Mouse (Mus musculus) testis, adult 2 months (tissue): Measurements from ENCODE around the gene Pld2.

Experiments used
- CTCF ChIP-seq: fragments of 200-500 bp; IDR thresholded peaks from 2 replicates; pipeline ENCODE4 v1.5.1; 2012; ENCODE audit warnings: low read depth, mild to moderate bottlenecking, inconsistent platforms, low read length, moderate library complexity; ENCODE audit not compliant: control insufficient read depth, insufficient read depth, insufficient replicate concordance
- POLR2A ChIP-seq: fragments of 200-500 bp; IDR thresholded peaks from 2 replicates; pipeline ENCODE4 v1.6.1; 2012; ENCODE audit warnings: low read depth, mild to moderate bottlenecking, inconsistent platforms, low read length, moderate library complexity; ENCODE audit not compliant: control insufficient read depth

DNA sequence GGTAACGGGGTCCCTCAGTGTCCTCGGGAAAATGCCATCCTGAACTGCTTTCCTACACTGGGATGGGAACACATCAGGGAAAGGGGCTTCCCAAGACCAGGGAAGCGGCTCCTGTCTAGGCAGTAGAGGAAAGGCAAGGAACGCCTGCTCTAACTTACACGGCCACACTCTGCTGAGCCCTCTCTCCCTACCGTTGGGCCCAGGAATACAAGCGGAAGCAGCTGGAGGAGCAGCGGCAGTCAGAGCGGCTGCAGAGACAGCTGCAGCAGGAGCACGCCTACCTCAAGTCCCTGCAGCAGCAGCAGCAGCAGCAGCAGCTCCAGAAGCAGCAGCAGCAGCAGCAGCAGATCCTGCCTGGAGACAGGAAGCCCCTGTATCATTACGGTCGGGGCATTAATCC is 66.9 kb downstream of the Pld2 start:
- no peak for TF ChIP-seq CTCF
- no peak for TF ChIP-seq POLR2A
